Mouse (Mus musculus) E14TG2a.4 (cell line): ENCODE measurements at regions not wholly inside any gene's neighbourhood (a gene's known extent, or its start where the extent isn't known, plus 50 kb on each side); places are given as distances from the start of the nearest gene placed in this dataset.

Experiments used
- CTCF ChIP-seq: conservative IDR thresholded peaks from 2 replicates; pipeline ENCODE4 v1.5.1; 2014; ENCODE audit warnings: low read length
- NANOG ChIP-seq: IDR thresholded peaks from 2 replicates; pipeline ENCODE4 v1.6.1; 2014; ENCODE audit warnings: borderline replicate concordance, low read length, mixed read lengths
- POU5F1 ChIP-seq: IDR thresholded peaks from 2 replicates; pipeline ENCODE4 v1.6.1; 2014; ENCODE audit warnings: low read length, borderline replicate concordance

- no peak for TF ChIP-seq CTCF
- TF ChIP-seq POU5F1 = no peak
- TF ChIP-seq NANOG = no peak
Measured at GRCm38 (mm10) chr9:69839198-69839597, 78.5 kb upstream of the Foxb1 start.
